Mouse (Mus musculus): ENCODE data around the gene Gm20683.
"Not testable (repeated sequence)": the region's sequence is repeated elsewhere in the genome, so short reads cannot be mapped to it uniquely, and the experiment has no call there.

The Gm20683 gene

DNA sequence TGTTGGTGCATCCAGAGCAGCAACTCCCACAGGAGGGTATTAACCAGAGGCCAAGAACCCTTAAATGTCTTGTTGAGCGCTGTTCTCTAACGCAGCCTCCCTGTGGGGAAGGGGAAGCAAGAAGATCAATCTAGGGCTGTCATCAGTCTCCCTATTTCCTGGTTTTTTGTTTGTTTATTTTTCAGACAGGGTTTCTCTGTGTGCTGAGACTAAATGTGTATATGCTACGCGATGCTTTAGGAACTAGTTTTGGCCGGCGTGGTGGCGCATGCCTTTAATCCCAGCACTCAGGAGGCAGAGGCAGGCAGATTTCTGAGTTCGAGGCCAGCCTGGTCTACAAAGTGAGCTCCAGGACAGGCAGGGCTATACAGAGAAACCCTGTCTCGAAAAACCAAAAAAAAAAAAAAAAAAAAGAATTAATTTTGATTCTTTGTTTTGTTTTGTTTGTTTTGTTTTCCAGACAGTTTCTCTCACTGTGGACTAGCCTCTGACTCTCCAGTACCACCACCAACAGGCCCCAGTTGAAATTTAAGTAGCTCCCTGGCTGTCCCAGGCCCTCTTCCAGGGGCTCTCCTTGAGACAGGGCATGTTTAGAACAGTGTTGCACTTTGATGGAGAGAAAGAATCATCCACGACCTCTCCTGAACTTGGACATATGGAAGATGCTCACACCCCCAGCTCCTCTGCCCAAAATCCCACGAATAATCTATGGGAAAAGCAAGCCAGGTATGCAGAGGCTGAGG is 32.0 kb upstream of the Gm20683 start:
- no peak for DNase-seq

DNA sequence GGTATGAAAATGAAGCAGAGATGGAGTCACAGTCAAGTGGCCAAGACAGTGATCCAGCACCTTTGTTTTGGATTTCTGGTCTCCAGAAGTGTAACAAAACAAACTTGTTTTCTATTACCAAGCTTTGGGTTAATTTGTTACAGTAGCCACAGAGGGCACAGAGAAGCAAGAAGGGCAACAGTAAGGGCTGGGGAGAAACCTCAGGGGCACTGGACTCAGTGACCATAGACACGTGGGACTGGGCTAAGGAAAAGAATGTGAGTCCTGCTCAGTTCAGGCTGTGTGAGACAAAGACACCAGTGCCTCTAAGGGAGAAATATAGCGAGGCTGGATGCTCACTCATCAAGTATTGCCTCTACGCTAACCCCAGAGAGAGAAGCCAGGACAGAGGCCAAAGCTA is 31.1 kb upstream of the Gm20683 start:
- DNase-seq = no peak

- not testable (repeated sequence) for DNase-seq
Measured at GRCm38 (mm10) chr17:25871566-25871965, 30.0 kb upstream of the Gm20683 start.

DNA sequence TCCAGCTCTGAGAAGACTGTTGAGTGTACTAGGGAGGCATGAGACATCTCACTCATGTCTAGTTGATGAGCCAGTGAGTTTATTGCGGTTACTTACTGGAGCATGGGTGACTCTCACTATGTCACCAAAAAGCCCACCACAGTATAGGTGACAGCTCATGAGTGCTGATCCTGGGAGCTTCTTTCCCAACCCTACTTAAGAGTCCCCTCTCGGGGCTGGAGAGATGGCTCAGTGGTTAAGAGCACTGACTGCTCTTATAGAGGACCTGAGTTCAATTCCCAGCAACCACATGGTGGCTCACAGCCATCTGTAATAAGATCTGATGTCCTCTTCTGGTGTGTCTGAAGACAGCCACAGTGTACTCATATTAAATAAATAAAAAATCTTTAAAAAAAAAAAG is 28.4 kb upstream of the Gm20683 start:
- DNase-seq = no peak

DNA sequence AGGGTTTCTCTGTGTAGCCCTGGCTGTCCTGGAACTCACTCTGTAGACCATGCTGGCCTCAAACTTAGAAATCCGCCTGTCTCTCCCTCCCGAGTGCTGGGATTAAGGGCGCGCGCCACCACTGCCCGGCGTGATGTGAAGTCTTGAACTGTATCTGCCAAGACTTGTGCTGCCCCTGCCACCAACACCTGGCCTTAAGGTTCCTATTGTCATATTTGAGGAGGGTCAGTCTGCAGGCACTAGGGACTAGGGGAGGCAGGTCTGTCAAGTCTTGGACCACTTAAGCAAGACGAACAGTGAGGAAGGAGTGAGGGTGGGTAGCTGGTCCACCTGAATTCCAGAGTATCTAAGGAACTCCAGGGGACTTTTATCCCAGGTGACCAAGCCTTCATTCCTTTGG is 27.9 kb upstream of the Gm20683 start:
- DNase-seq = no peak

- peak; percentile 89 for DNase-seq
Measured at GRCm38 (mm10) chr17:25868601-25869191, 27.1 kb upstream of the Gm20683 start, which contains the start of gene Mcrip2. Gene Mcrip2, minus strand, starts transcription at chr17:25868764.

DNA sequence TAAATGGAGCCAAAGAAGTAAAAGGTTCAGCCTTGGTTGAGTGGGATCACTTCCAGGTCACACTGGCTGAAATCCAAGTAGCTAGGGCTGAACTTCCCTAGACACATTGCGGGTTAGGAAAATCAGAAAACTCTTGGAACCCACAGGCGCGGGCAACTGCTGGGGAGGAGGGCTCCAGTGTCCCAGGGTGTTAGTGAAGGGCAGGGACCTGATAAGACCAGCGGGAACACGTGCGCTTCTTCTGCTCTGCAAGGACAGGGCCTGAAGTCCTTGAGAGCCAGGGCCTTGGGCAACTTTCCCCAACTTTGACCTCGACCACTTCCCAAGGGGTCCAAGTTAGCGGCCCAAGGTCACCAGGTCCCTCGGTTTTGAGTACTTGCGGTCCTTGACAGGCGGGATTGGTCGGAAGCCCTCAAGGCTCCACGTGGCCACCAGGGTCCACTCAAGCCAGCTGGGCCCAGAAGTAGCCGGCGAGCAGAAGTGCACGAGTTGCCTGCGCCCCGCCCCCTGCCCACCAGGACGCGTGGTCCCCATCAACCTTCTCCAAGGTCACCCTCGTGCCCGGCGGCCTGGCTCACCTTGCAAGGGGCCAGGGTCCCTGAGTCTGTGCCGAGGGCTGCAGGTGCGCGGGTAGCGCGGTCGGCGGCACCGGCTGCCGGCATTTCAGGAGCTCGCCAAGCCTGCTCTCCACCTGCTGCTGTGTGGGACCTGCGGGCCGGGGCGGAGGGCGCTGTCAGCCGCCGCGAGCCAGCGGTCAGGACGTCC is 26.5 kb upstream of the Gm20683 start:
- DNase-seq = peak; percentile 62 to 67

GRCm38 (mm10) chr17:25867509-25867835 is 25.9 kb upstream of the Gm20683 start:
- DNase-seq = no peak

DNA sequence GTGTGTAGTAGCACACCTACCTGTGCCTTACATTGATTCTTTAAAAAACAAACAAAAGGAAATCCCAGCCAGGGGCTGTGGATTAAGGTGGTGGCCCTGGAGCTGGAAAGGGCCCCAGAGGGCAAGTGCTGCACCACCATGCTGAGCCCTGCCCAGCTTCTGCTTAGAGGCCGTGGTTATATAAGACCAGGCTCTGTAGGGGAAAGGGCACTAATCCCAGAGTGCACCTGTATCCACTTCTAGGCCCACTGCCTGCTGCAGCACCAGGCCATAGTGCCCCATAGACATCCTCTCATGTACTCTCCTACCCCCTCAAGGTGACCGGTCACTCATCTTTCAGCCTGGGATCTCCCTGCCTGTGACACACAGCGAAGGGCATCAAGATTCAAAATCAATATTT is 24.6 kb upstream of the Gm20683 start:
- no peak for DNase-seq

- no peak for DNase-seq
Measured at GRCm38 (mm10) chr17:25865288-25865687, 23.7 kb upstream of the Gm20683 start.

- no peak for DNase-seq
Measured at GRCm38 (mm10) chr17:25864311-25864710, 22.7 kb upstream of the Gm20683 start.

DNA sequence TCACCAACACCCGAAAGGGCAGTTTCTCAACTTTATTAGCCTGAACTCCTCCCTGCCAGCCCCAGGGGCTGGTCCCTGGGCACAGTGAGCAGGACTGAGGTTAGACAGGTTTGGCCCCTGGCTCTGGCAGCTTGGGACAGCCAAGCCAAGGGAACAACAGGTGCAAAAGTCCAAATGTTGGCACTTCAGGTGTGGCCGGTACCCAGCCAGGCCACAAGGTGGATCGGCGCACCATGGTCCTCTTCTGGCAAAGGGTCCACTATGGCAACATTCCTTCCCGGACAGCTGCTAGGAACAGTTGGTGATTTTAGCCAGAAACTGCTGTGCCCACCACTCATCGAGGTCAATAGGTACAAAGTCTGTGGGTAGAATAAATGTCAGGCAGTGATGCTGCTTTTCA is 22.1 kb upstream of the Gm20683 start:
- DNase-seq = no peak

- DNase-seq = no peak
Measured at GRCm38 (mm10) chr17:25861704-25862612, 20.4 kb upstream of the Gm20683 start.

DNA sequence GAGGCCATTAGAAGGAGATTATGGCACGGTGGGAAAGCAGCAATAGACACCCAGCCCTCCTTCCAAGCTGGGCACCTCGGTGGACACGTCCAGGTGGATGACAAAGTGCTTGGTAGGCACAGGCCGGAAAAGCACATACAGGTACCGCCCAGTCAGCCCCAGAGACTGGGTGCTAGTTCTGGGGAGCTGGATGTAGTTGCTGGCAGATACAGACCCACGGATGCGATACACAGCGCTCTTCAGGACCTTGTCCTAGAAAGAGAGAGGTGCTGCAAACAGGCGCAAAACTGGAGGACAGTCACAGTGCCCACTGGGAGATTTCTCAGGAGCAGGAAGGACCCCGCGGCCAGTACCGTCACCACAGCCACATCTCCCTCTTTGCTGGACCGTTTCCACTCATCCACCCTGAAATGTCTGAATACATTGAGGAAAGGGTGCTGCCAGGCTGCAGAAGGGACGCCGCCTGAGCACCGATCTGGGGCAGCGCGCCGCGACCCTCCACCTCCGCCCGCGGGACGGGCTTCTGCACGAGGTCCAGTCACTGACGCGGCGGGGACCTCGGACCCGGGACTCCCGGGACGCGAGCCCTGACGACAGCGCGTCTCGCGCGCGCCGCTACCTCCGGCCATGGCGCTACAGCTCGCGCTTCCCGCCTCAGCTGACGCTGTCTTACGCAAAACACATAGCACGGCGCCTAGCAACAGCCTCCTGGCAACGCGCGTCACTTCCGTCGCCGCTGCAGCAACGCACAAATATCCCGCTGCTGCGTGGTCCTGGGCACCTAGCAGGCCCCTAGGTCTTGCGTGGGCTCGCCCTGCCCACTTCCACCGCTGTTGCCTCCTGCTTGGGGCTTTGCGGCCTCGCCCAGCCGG is 19.5 kb upstream of the Gm20683 start, which contains the start of gene Wdr90:
Gene Wdr90, minus strand, starts transcription at position 670 of the 872 bp plus-strand sequence.
- DNase-seq = peak; percentile 92 to 94

- no peak for DNase-seq
Measured at GRCm38 (mm10) chr17:25860229-25860628, 18.7 kb upstream of the Gm20683 start.

DNA sequence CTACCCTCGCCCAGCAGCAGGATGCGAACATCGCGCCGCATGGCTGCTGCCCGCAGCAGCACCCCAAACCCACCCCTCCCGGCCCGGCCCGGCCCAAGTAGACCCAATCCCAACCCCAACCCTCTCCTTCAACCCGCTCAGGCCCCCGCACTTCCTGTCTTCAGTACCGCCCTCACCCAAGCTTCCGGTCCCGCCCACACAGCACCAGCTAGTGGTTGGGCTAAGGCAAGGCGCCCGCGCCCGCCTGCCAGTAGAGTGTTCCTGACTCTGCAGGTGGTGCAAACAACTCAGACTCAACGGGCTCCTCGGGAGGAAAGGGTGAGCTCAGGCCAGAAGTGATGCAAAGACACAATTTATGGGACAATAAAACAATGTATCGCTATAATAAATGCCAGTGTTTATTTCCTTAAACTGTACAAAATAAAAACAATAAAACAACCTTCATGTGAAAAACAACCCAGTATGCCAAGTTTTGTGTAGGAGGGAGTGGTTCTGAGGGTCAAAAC is 2.9 kb upstream of the Gm20683 start, which contains the start of gene Rhot2:
Gene Rhot2, minus strand, starts transcription at position 456 of the 506 bp plus-strand sequence.
- peak; percentile 96 to 97 for DNase-seq

- DNase-seq = peak; percentile 51 to 72
Measured at GRCm38 (mm10) chr17:25843636-25844395, 2.3 kb upstream of the Gm20683 start.

DNA sequence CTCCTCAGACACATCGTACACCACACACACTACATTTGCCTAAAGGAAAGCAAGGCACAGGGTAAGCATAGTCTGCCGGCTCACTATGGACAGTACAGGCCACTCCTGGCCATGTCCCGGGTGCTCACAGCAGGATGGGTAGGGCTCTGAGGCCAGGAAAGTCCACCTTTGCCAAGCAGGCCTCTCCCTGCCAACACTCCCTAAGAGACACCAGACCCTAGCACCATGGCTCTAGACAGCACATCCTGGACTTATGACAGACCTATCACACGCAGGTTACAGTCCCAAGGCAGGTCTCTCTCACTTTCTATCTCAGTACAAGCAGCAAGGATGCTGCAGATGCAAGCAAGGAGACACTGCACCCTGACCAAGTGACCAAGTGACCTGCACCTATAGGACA is 1.6 kb upstream of the Gm20683 start:
- peak in 1 of 2 experiments; percentile 28 for DNase-seq

- peak in 1 of 2 experiments; percentile 24 for DNase-seq
Measured at GRCm38 (mm10) chr17:25842509-25842908, 946 bp upstream of the Gm20683 start.

- DNase-seq = no peak
Measured at GRCm38 (mm10) chr17:25840519-25840918, 1.0 kb downstream of the Gm20683 start.
